Mouse (Mus musculus): ENCODE data around the gene Smim7. TPM values are rescaled to one million over a fixed set of nuclear protein-coding genes. Genes with fewer than 3 reads are reported as not detected.

Smim7 gene
- polyA plus RNA-seq, 1 experiment = 120 TPM

DNA sequence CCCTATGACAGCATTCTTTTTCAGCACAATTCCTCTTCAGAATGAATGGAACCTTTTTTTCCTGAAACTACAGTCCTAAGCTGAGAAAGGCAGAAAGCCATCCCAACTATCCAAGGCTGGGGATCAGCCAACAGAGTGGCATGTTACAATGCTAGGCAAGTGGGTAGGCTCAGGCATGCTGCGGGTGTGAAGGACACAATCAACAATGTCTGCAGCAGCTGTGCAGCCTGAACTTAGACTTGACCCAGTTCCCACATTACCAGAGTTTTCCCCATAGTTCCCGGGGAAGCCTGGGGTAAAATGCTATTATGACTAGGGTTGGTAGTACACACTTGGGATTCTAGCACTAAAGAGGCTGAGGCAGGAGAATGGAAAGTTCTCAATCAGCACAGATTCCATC is 4.9 kb downstream of the Smim7 start:
- Histone ChIP-seq H3K4me3 (ENCODE audit: insufficient read depth, low read depth, low read length) (no peak overlapping the region), H3K4me1 (ENCODE audit: control insufficient read depth, insufficient read depth, insufficient read length, low read length) (peaks cover 3% of the 10 kb centered on the region), H3K27ac (replicated peaks; ENCODE audit: low read depth, low read length) (no peak overlapping the region)

DNA sequence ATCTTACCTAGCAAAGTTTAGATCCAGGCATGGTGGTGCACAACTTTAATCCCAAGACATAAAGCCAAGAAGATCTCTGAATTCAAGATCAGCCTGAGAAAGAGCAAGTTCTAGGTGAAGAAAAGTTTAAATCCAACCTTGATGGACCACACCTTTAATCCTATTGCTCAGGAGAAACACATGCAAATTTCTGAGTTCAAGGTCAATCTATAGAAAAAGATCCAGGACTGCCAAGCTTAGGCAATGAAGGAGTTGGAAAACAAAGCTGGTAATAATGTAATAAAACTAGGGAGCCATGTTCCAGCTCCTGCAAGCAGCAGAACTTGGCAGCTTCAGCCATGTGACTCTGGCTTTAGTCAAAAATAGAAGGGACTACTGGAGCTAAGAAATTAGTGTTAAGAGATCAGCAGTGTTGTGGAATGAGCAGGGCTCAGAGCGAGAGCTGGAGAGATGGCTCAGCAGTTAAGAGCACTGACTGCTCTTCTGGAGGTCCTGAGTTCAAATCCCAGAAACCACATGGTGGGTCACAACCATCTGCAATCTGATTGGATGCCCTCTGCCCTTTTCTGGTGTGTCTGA is 9.7 kb downstream of the Smim7 start:
- H3K4me1 ChIP-seq (ENCODE audit: control insufficient read depth, insufficient read depth, insufficient read length, low read length) = no peaks in the 10 kb centered on the region
- no peak overlapping the region for H3K27ac ChIP-seq (replicated peaks; ENCODE audit: low read depth, low read length)
- H3K4me3 ChIP-seq (ENCODE audit: insufficient read depth, low read depth, low read length) = no peak overlapping the region

DNA sequence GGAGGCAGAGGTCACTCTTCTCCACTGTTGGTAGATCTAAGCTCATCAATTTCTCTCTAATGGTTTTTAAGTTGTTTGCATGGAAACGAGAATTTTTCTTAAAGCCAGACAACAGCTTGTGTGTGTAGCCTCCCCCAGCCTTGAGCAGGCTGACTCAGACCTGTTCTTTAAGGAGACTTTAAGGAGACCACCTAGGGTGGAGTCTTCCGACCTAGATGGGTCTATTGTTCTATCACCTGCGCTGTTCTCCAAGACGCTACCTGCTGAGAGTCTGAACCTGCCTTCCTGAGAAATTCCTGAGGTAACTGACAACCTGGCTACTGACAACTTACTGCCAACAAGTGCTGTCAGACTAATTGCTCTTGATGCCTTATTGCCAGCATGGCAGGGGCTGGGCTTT is 15.1 kb downstream of the Smim7 start:
- Histone ChIP-seq H3K4me3 (ENCODE audit: insufficient read depth, low read depth, low read length) (no peak overlapping the region), H3K4me1 (ENCODE audit: control insufficient read depth, insufficient read depth, insufficient read length, low read length) (no peaks in the 10 kb centered on the region), H3K27ac (replicated peaks; ENCODE audit: low read depth, low read length) (no peak overlapping the region)

DNA sequence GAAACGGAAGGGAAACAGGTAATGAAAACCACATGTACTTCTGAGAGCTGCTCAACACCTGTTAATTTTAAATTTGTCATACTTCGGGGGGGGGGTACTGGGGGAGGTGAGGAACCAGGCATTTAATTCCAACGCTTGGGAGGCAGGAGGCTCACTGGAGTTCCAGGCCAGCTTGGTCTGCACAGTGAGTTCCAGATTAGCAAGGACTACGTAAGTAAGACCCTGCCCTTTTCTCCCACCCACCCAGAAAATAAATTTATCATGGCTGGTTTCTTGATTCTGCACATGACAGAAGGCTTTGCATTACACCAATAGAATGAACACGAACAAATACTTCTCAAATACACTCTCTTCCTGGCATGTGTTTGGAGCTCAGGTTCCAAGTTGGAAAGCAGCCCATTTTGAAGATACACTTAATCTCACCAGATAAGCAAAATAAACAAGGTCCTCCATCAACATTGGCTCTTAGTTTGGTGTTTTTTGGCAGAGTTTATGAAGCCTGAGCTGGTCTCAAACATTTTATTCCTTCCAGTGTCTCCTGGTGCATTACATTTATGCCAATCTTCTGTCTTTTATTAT is 21.5 kb downstream of the Smim7 start:
- Histone ChIP-seq H3K27ac (replicated peaks; ENCODE audit: low read depth, low read length) (0 out of 2 replicates have a peak overlapping the region, but pooled peaks have one; percentile 41), H3K4me3 (ENCODE audit: insufficient read depth, low read depth, low read length) (peak overlapping the region; percentile 85), H3K4me1 (ENCODE audit: control insufficient read depth, insufficient read depth, insufficient read length, low read length) (peaks cover 7% of the 10 kb centered on the region; the same call in 1 of the 2 replicates)

DNA sequence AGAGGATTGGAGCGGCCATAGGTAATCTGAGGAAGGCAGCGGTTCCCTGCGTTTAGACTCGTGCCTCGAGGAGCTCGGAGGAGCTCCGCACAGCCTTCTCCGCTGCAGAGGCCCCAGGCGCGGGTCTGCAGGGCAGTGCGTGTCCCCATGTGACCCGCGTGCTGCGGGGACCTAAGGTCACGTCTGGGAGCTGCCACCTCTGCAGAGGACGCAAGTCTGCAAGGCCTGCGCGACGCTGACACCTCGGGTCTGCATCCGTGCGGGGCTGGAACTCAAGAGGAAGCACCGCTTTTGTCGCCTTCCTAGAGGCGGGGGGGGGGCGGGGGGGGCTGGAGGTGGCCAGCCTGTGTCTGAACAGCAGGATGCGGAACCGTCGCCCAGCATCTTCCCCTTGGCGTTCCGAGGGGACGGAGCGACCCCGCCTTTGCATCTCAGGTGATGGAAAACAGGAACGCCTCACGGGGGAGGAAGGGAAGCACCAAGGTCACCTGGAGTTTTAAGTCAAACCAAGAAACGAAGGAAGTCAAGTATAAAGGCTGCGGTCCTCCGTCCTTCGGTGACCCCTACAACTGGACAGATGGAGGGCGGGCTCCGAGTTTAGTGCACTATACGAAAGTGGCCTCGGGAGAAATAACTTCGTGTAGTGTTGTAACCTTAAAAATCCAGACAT is 22.1 kb downstream of the Smim7 start:
- Histone ChIP-seq H3K4me1 (ENCODE audit: control insufficient read depth, insufficient read depth, insufficient read length, low read length) (peaks cover 7% of the 10 kb centered on the region; the same call in 1 of the 2 replicates), H3K27ac (replicated peaks; ENCODE audit: low read depth, low read length) (peak overlapping the region; percentile 41; the same call in 1 of the 2 replicates), H3K4me3 (ENCODE audit: insufficient read depth, low read depth, low read length) (peak overlapping the region; percentile 85)

DNA sequence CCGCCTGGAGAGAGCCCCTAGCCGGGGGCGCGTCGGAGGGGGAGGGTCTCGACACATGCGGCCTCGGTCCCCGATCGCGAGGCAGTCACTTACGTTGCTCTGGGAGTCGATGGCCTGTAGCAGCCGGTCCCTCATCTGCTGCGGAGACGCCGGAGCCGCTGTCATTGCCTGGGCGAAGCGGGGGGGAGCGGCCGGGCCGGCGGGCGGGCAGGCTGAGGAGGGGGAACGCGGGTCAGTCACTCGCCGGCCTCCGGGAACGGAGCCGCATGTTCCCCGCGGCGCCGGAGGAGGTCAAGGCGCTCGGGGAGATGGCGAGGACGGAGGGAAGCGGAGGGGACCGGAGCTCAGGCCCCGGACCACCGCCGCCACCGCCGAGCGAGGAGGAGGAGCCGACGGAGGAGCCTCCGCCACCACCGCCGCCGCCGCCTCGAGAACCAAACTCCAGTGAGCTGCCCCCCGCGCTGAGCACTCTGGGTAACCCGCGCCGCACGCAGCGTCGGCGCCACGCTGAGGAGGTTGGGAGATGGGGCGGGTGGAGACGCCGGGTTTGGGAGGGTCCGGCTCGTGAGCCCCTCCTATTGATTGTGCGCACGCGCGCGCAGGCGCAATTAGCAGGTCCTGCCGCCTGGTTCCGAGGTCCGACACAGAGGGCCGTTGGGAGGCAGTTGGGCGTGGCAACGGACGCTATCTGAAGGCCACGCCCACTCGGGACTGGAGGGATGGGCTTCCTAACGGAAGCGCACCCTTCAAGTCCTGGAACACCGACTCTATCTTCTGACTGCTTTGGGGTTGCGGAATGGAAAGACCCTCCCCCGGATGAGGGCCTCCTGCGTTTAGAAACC is 22.9 kb downstream of the Smim7 start, which contains the start of gene Med26:
Gene Med26, minus strand, starts transcription at position 469 of the 842 bp plus-strand sequence.
- peak within 1 kb of the TSS; percentile 41; the same call in 1 of the 2 replicates for H3K27ac ChIP-seq (replicated peaks; ENCODE audit: low read depth, low read length)
- peaks cover 7% of the 10 kb centered on the region; the same call in 1 of the 2 replicates for H3K4me1 ChIP-seq (ENCODE audit: control insufficient read depth, insufficient read depth, insufficient read length, low read length)
- H3K4me3 ChIP-seq (ENCODE audit: insufficient read depth, low read depth, low read length) = peak within 1 kb of the TSS; percentile 91

GRCm38 (mm10) chr8:72547122-72547801 is 23.6 kb downstream of the Smim7 start:
- H3K4me1 ChIP-seq (ENCODE audit: control insufficient read depth, insufficient read depth, insufficient read length, low read length) = peaks cover 7% of the 10 kb centered on the region; the same call in 1 of the 2 replicates
- no peak overlapping the region for H3K27ac ChIP-seq (replicated peaks; ENCODE audit: low read depth, low read length)

GRCm38 (mm10) chr8:72539234-72539633 is 31.7 kb downstream of the Smim7 start:
- Histone ChIP-seq H3K4me3 (ENCODE audit: insufficient read depth, low read depth, low read length) (no peak overlapping the region), H3K27ac (replicated peaks; ENCODE audit: low read depth, low read length) (no peak overlapping the region), H3K4me1 (ENCODE audit: control insufficient read depth, insufficient read depth, insufficient read length, low read length) (peaks cover 4% of the 10 kb centered on the region; the same call in 1 of the 2 replicates)

More at GRCm38 (mm10) chr8:72547122-72547801, 23.6 kb downstream of the Smim7 start:
- peak overlapping the region; percentile 91 for H3K4me3 ChIP-seq (ENCODE audit: insufficient read depth, low read depth, low read length)

DNA sequence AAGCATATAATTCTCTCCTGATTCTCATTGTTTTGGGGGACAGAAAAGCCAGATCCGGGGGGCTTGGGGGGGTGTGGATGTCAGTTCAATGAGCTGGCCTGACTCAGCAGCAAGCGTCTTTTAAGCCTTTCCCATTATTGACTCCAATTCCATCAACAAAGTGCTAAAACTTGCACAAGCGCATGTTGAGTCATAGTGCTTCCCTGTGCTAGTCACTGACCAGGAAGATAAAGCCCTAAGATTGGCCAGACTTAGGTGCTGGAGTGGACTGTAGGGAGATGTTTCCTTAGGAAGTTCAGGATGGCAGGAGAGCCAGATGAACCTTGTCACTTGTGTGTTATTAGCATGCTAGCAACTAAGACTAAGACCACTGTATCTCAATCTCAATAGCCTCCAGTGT is 36.0 kb downstream of the Smim7 start:
- no peak overlapping the region for H3K4me3 ChIP-seq (ENCODE audit: insufficient read depth, low read depth, low read length)
- H3K27ac ChIP-seq (replicated peaks; ENCODE audit: low read depth, low read length) = no peak overlapping the region
- peaks cover 6% of the 10 kb centered on the region; the same call in 1 of the 2 replicates for H3K4me1 ChIP-seq (ENCODE audit: control insufficient read depth, insufficient read depth, insufficient read length, low read length)

DNA sequence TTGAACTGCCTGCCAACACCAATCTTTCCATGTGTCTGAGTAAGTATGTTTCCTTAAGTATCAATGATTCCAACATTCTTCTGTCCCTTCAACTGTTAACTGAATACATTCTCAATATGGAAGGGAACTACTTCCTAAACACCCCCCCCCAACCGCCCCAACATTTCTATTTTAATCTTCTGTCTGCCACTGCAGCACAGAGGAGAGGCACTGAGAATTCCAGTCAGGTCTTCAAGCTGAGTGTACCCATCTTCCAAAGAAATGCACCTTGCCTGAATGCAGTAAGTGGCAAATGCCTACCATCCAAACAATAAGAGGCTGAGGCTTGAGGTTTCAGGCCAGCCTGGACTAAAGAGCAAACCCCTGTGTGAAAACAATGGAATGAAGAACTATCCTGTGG is 38.8 kb downstream of the Smim7 start:
- H3K4me1 ChIP-seq (ENCODE audit: control insufficient read depth, insufficient read depth, insufficient read length, low read length) = peaks cover 6% of the 10 kb centered on the region; the same call in 1 of the 2 replicates
- H3K4me3 ChIP-seq (ENCODE audit: insufficient read depth, low read depth, low read length) = no peak overlapping the region
- no peak overlapping the region for H3K27ac ChIP-seq (replicated peaks; ENCODE audit: low read depth, low read length)

DNA sequence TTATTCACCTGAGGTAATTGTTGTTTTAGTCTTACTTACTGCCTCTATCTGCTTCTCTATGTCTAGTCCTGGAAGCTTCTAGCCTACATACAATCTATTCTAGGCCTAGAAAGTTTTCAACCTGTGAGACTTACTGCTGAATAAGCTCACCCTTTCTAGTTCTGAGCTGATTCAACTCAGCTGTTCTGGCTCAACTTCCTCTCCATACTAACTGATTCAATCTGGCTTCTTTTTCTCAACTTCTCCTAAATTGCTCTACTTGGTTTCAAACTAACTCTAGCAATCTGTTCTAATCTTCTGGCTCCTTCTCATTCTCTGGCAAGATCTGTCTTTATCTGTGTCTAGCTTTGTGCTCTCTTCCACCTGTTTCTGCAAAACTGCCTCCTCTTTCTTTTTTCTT is 49.0 kb downstream of the Smim7 start:
- Histone ChIP-seq H3K4me1 (ENCODE audit: control insufficient read depth, insufficient read depth, insufficient read length, low read length) (no peaks in the 10 kb centered on the region), H3K4me3 (ENCODE audit: insufficient read depth, low read depth, low read length) (no peak overlapping the region), H3K27ac (replicated peaks; ENCODE audit: low read depth, low read length) (no peak overlapping the region)

- Histone ChIP-seq H3K27ac (replicated peaks; ENCODE audit: low read depth, low read length) (no peak overlapping the region), H3K4me1 (ENCODE audit: control insufficient read depth, insufficient read depth, insufficient read length, low read length) (no peaks in the 10 kb centered on the region)
These were observed 53.4 kb downstream of the Smim7 start for GRCm38 (mm10) chr8:72517421-72517988.

More at GRCm38 (mm10) chr8:72517421-72517988, 53.4 kb downstream of the Smim7 start:
- no peak overlapping the region for H3K4me3 ChIP-seq (ENCODE audit: insufficient read depth, low read depth, low read length)
